Comparison of ENCODE assay signal across 13 mouse cellular contexts in the genomic region with DNA sequence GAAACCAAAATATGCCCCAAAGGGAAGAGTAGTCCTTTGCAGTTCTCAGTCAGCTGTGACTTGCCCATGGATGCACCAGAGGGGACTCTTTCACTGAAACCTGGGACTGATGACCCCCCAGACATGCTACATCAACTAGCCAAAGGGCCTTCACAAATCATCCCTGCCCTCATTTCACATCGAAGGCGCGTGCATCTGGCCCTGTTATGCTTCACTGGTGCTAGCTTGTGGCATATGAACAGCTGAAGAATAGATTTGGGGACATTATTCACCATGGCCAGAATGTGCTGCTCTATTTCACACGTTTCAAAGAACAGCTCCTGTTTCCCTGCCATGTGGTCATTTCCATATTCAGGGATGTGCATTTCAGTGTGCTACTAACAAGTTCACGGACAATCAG.
DNase-seq lines count a peak whose midpoint lies in the region; ATAC-seq and TF ChIP-seq lines count a peak whose summit lies in the region.
"Had no signal": no experiment of that assay in that cellular context is flagged by ENCODE, and none has a peak within 500 bp of the region (broad histone marks: within the 10 kb centered on the region; RNA-seq: fewer than 3 reads in every experiment).

No protein-coding gene starts in this region.

- intact Hi-C loops in heart, postnatal 25 days (cut with DNase I), result no loop called here

- no peaks in the 10 kb centered on the region for H3K4me1 ChIP-seq in forebrain, embryonic 13.5 days
- H3K4me1 ChIP-seq in forebrain, embryonic 11.5 days (replicated peaks; ENCODE audit: control insufficient read depth, insufficient read depth, low read length), result no peaks in the 10 kb centered on the region
- no peaks in the 10 kb centered on the region for H3K4me1 ChIP-seq in forebrain, postnatal 0 days (ENCODE audit: insufficient read depth)
- no peaks in the 10 kb centered on the region for H3K4me1 ChIP-seq in neural tube, embryonic 12.5 days
- H3K4me1 ChIP-seq: heart, embryonic 13.5 days; liver, embryonic 12.5 days; megakaryocyte, embryonic 14.5 days had no signal

- H3K9me3 ChIP-seq in forebrain, embryonic 13.5 days (replicated peaks), result no peaks in the 10 kb centered on the region
- H3K9me3 ChIP-seq in forebrain, embryonic 11.5 days (ENCODE audit: control insufficient read depth, low read length), result no peaks in the 10 kb centered on the region
- no peaks in the 10 kb centered on the region for H3K9me3 ChIP-seq in forebrain, postnatal 0 days (ENCODE audit: low read length)
- no peaks in the 10 kb centered on the region for H3K9me3 ChIP-seq in neural tube, embryonic 12.5 days
- H3K9me3 ChIP-seq: heart, embryonic 13.5 days; liver, embryonic 12.5 days had no signal

- DNase-seq in forebrain, embryonic 11.5 days (ENCODE audit: low spot score), result no peak
- DNase-seq in brain, adult 2 months (ENCODE audit: low read depth, low spot score), result peak; percentile 43
- peak; percentile 11 for DNase-seq in forebrain, postnatal 0 days
- DNase-seq in heart, postnatal 25 days (ENCODE audit: low spot score), result no peak
- DNase-seq in frontal cortex, postnatal 14 days (ENCODE audit: low spot score in 2 of 2), result no peak
- DNase-seq: adrenal gland, postnatal 36 days; kidney, postnatal 14 days; right cerebral cortex, postnatal 14 days had no signal

- no peak for TF ChIP-seq CTCF in forebrain, postnatal 0 days (IDR thresholded peaks at IDR 0.05; ENCODE audit: low read depth)

- H3K36me3 ChIP-seq in forebrain, embryonic 13.5 days (ENCODE audit: poor library complexity, severe bottlenecking), result no peaks in the 10 kb centered on the region
- no peaks in the 10 kb centered on the region for H3K36me3 ChIP-seq in forebrain, embryonic 11.5 days (ENCODE audit: control insufficient read depth, insufficient read depth, low read length)
- H3K36me3 ChIP-seq in forebrain, postnatal 0 days (ENCODE audit: insufficient read depth), result no peaks in the 10 kb centered on the region
- no peaks in the 10 kb centered on the region for H3K36me3 ChIP-seq in neural tube, embryonic 12.5 days
- H3K36me3 ChIP-seq: heart, embryonic 13.5 days; liver, embryonic 12.5 days had no signal

- no peaks in the 10 kb centered on the region for H3K27me3 ChIP-seq in forebrain, embryonic 13.5 days
- H3K27me3 ChIP-seq in forebrain, embryonic 11.5 days (ENCODE audit: control insufficient read depth, insufficient read depth, low read length), result no peaks in the 10 kb centered on the region
- H3K27me3 ChIP-seq in forebrain, postnatal 0 days (ENCODE audit: insufficient read depth, low read length), result no peaks in the 10 kb centered on the region
- no peaks in the 10 kb centered on the region for H3K27me3 ChIP-seq in neural tube, embryonic 12.5 days (replicated peaks)
- H3K27me3 ChIP-seq: heart, embryonic 13.5 days; liver, embryonic 12.5 days; megakaryocyte, embryonic 14.5 days had no signal

- H3K9ac ChIP-seq in forebrain, embryonic 13.5 days, result no peak overlapping the region
- H3K9ac ChIP-seq in forebrain, embryonic 11.5 days (ENCODE audit: low read length), result no peak overlapping the region
- no peak overlapping the region for H3K9ac ChIP-seq in forebrain, postnatal 0 days
- no peak overlapping the region for H3K9ac ChIP-seq in neural tube, embryonic 12.5 days
- H3K9ac ChIP-seq: heart, embryonic 13.5 days; liver, embryonic 12.5 days had no signal

- H3K4me3 ChIP-seq in forebrain, embryonic 13.5 days, result no peak overlapping the region
- no peak overlapping the region for H3K4me3 ChIP-seq in forebrain, embryonic 11.5 days (ENCODE audit: low read depth, low read length)
- no peak overlapping the region for H3K4me3 ChIP-seq in forebrain, postnatal 0 days (ENCODE audit: low read depth, low read length)
- H3K4me3 ChIP-seq in neural tube, embryonic 12.5 days, result no peak overlapping the region
- H3K4me3 ChIP-seq: heart, embryonic 13.5 days; liver, embryonic 12.5 days; megakaryocyte, embryonic 14.5 days had no signal

- 84% methylated on average over 5 of the region's 5 CpGs for WGBS in forebrain, embryonic 13.5 days
- WGBS in forebrain, embryonic 11.5 days, result 91% methylated on average over 5 of the region's 5 CpGs
- WGBS in forebrain, postnatal 0 days, result 55% methylated on average over 5 of the region's 5 CpGs
- 45% methylated on average over 5 of the region's 5 CpGs for WGBS in neural tube, embryonic 12.5 days

- no peak overlapping the region for H3K4me2 ChIP-seq in forebrain, embryonic 13.5 days
- no peak overlapping the region for H3K4me2 ChIP-seq in forebrain, embryonic 11.5 days (ENCODE audit: low read depth, low read length, severe bottlenecking)
- H3K4me2 ChIP-seq in forebrain, postnatal 0 days (ENCODE audit: low read depth), result no peak overlapping the region
- no peak overlapping the region for H3K4me2 ChIP-seq in neural tube, embryonic 12.5 days (replicated peaks)
- H3K4me2 ChIP-seq: heart, embryonic 13.5 days; liver, embryonic 12.5 days had no signal

- H3K27ac ChIP-seq in forebrain, embryonic 13.5 days, result no peak overlapping the region
- no peak overlapping the region for H3K27ac ChIP-seq in forebrain, embryonic 11.5 days (ENCODE audit: low read depth, low read length)
- H3K27ac ChIP-seq in forebrain, postnatal 0 days (ENCODE audit: low read depth, low read length), result no peak overlapping the region
- no peak overlapping the region for H3K27ac ChIP-seq in neural tube, embryonic 12.5 days
- H3K27ac ChIP-seq: heart, embryonic 13.5 days; liver, embryonic 12.5 days had no signal

- 0 out of 2 replicates have a peak, but pooled peaks have one; percentile 36 for ATAC-seq in forebrain, embryonic 13.5 days
- no peak for ATAC-seq in forebrain, embryonic 11.5 days (replicated peaks; ENCODE audit: low FRiP score)
- ATAC-seq in forebrain, postnatal 0 days, result peak; percentile 53
- peak; percentile 68; the same call in 1 of the 2 replicates for ATAC-seq in neural tube, embryonic 12.5 days (ENCODE audit: low FRiP score, low read depth)
- ATAC-seq: liver, embryonic 12.5 days had no signal

Comparison
In these comparisons a context has a peak if more than half of its experiments do, and no peak if none do; other contexts are left out.
1. DNase-seq: peak in brain, adult 2 months (single experiment) and forebrain, postnatal 0 days (single experiment); none in forebrain, embryonic 11.5 days (single experiment), heart, postnatal 25 days (single experiment) and frontal cortex, postnatal 14 days (0 of 2).